Mouse (Mus musculus) hindlimb bud, embryonic 11.5 days (tissue): ENCODE data around the gene Vopp1.
"Not testable (repeated sequence)": the region's sequence is repeated elsewhere in the genome, so short reads cannot be mapped to it uniquely, and the experiment has no call there.

Experiments used
- DNase-seq: peaks from one replicate; pipeline ENCODE4 v3.0.0-alpha.2; 2012; ENCODE audit warnings: low read depth, low spot score; ENCODE audit errors: extremely low spot score

Vopp1 gene

GRCm38 (mm10) chr6:57824422-57825258 is at the start of gene Vopp1:
Gene Vopp1, minus strand, starts transcription at chr6:57825159.
- DNase-seq: no peak

GRCm38 (mm10) chr6:57859043-57860042 is 34.4 kb upstream of the Vopp1 start:
- peak; percentile 8 for DNase-seq

GRCm38 (mm10) chr6:57851177-57851576 is 26.2 kb upstream of the Vopp1 start:
- not testable (repeated sequence) for DNase-seq

- no peak for DNase-seq
Measured at GRCm38 (mm10) chr6:57850286-57850685, 25.3 kb upstream of the Vopp1 start, which contains the start of gene Vmn1r21. Gene Vmn1r21, minus strand, starts transcription at chr6:57850343.

GRCm38 (mm10) chr6:57839693-57840408 is 14.9 kb upstream of the Vopp1 start:
- DNase-seq: no peak

- no peak for DNase-seq
Measured at GRCm38 (mm10) chr6:57825259-57825715, 328 bp upstream of the Vopp1 start.

- no peak for DNase-seq
Measured at GRCm38 (mm10) chr6:57823461-57823860, 1.5 kb downstream of the Vopp1 start.

GRCm38 (mm10) chr6:57822648-57823410 is 2.1 kb downstream of the Vopp1 start:
- DNase-seq: no peak

GRCm38 (mm10) chr6:57814436-57814940 is 10.5 kb downstream of the Vopp1 start:
- DNase-seq: no peak

GRCm38 (mm10) chr6:57811748-57812730 is 12.9 kb downstream of the Vopp1 start:
- no peak for DNase-seq

GRCm38 (mm10) chr6:57805218-57806069 is 19.5 kb downstream of the Vopp1 start:
- DNase-seq: no peak

GRCm38 (mm10) chr6:57803130-57803529 is 21.8 kb downstream of the Vopp1 start:
- no peak for DNase-seq

- no peak for DNase-seq
Measured at GRCm38 (mm10) chr6:57798986-57799385, 26.0 kb downstream of the Vopp1 start.

- DNase-seq: no peak
Measured at GRCm38 (mm10) chr6:57796853-57797423, 28.0 kb downstream of the Vopp1 start.

- no peak for DNase-seq
Measured at GRCm38 (mm10) chr6:57795835-57796234, 29.1 kb downstream of the Vopp1 start.

GRCm38 (mm10) chr6:57792821-57793220 is 32.1 kb downstream of the Vopp1 start:
- not testable (repeated sequence) for DNase-seq

- DNase-seq: no peak
Measured at GRCm38 (mm10) chr6:57790542-57790941, 34.4 kb downstream of the Vopp1 start.
